Mouse (Mus musculus): ENCODE data around the gene Pou2f2. TPM values are rescaled to one million over a fixed set of nuclear protein-coding genes. Genes with fewer than 3 reads are reported as not detected.

The Pou2f2 gene
- polyA plus RNA-seq, 1 experiment from 2014 or later = 2.3 TPM

DNA sequence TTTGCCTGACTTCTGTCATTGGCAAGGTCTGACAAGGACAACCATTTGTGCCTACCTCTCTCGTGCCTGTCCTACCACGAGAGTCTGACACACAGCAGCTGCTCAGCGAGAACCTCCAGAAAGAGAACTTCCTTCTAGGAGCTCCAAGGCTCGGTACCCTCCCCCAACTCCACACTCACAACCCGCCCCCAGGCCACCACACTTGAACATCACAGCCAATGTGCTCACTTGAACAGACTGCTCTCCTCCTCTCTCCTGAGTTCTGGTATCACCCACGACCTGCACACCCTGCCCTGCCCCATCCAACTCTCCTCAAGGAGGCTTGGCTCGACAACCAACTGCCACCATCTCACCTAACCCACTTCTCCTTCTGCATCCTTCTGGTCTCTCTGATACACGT, 115.6 kb downstream of the Pou2f2 start:
- H3K4me2 ChIP-seq (replicated peaks; ENCODE audit: low read depth, low read length) = no peak overlapping the region
- no peaks in the 10 kb centered on the region for H3K9me3 ChIP-seq (ENCODE audit: control insufficient read depth, low read depth, low read length)
- H3K4me1 ChIP-seq (ENCODE audit: control insufficient read depth, insufficient read depth, low read length) = no peaks in the 10 kb centered on the region
- H3K27me3 ChIP-seq (ENCODE audit: control insufficient read depth, insufficient read depth, low read length) = no peaks in the 10 kb centered on the region
- ATAC-seq (ENCODE audit: insufficient number of reproducible peaks, insufficient read depth, low FRiP score, low read depth) = no peak
- peaks cover 54% of the 10 kb centered on the region for H3K36me3 ChIP-seq (ENCODE audit: control insufficient read depth, insufficient read depth, low read length)
- 80% methylated on average over 8 of the region's 8 CpGs for WGBS
- H3K27ac ChIP-seq (ENCODE audit: low read length) = no peak overlapping the region
- H3K4me3 ChIP-seq (ENCODE audit: low read depth, low read length) = no peak overlapping the region
- H3K9ac ChIP-seq (replicated peaks; ENCODE audit: low read depth, low read length) = no peak overlapping the region

DNA sequence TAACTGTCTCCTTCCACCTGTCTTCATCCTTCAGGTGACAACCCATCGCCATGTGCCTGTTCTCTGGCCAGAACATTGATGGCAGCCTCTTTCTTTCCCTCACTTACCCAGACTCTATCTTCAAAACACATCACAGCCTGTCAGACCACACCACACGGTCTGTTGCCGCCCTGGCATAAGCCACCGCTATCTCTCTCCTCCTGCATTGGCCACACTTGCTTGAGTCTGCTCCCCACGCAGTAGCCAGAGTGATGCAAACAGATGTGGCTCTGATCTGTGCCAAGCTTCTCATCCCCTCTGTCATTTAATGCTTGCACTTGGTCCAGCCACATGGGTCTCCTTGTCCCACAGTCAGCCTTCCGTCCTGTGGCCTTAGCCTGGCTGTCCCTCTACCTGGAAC, 116.2 kb downstream of the Pou2f2 start:
- Histone ChIP-seq H3K4me1 (ENCODE audit: control insufficient read depth, insufficient read depth, low read length) (no peaks in the 10 kb centered on the region), H3K36me3 (ENCODE audit: control insufficient read depth, insufficient read depth, low read length) (peaks cover 60% of the 10 kb centered on the region), H3K9ac (replicated peaks; ENCODE audit: low read depth, low read length) (no peak overlapping the region), H3K27ac (ENCODE audit: low read length) (no peak overlapping the region), H3K9me3 (ENCODE audit: control insufficient read depth, low read depth, low read length) (no peaks in the 10 kb centered on the region), H3K27me3 (ENCODE audit: control insufficient read depth, insufficient read depth, low read length) (no peaks in the 10 kb centered on the region), H3K4me3 (ENCODE audit: low read depth, low read length) (no peak overlapping the region), H3K4me2 (replicated peaks; ENCODE audit: low read depth, low read length) (no peak overlapping the region)
- 93% methylated on average over 6 of the region's 6 CpGs for WGBS
- no peak for ATAC-seq (ENCODE audit: insufficient number of reproducible peaks, insufficient read depth, low FRiP score, low read depth)

DNA sequence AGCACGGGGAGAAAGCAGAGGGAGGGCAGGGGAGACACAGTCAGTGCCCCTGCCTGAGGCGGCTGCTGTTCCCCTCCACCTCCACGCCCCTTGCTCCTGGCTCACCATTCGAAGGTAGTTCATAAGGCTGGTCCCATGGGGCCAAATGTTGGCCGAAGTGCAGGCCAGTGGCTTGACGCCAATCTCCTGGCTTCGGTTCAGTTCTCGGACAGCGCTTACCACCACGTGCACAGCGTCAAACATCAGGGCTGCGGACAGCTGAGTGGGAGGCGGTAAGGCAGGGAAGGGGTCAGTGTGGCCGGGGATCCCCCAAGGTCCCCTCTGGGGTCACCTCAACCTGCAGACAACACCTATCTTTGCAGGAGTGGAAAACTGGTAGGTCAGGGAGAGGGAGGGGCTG, 120.7 kb downstream of the Pou2f2 start:
- Histone ChIP-seq H3K36me3 (ENCODE audit: control insufficient read depth, insufficient read depth, low read length) (peaks cover 61% of the 10 kb centered on the region), H3K27me3 (ENCODE audit: control insufficient read depth, insufficient read depth, low read length) (no peaks in the 10 kb centered on the region), H3K4me2 (replicated peaks; ENCODE audit: low read depth, low read length) (no peak overlapping the region), H3K4me1 (ENCODE audit: control insufficient read depth, insufficient read depth, low read length) (no peaks in the 10 kb centered on the region), H3K4me3 (ENCODE audit: low read depth, low read length) (no peak overlapping the region), H3K27ac (ENCODE audit: low read length) (no peak overlapping the region), H3K9ac (replicated peaks; ENCODE audit: low read depth, low read length) (no peak overlapping the region), H3K9me3 (ENCODE audit: control insufficient read depth, low read depth, low read length) (no peaks in the 10 kb centered on the region)
- no peak; the same call in 1 of the 2 replicates for ATAC-seq (ENCODE audit: insufficient number of reproducible peaks, insufficient read depth, low FRiP score, low read depth)
- WGBS = 86% methylated on average over 14 of the region's 14 CpGs

DNA sequence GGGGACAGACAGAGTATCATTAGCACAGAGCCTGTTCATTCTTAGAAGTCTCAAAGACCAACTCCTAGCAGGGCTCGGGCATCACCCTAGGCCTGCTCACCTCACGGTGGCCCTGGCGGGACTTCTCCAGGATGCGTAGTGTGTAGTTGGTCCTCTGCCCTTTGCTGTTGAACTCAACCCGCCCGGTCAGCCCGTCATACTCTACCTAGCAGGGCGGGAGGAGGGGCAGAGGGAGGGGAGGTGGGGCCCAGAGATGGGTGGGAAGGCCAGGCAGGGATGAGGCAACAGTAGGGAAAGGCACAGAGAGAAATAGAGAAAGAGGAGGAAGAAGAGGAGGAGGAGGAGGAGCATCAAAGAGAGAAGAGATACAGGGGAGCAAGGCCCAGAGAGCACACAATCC, 121.1 kb downstream of the Pou2f2 start:
- 86% methylated on average over 8 of the region's 8 CpGs for WGBS
- no peaks in the 10 kb centered on the region for H3K9me3 ChIP-seq (ENCODE audit: control insufficient read depth, low read depth, low read length)
- H3K9ac ChIP-seq (replicated peaks; ENCODE audit: low read depth, low read length) = no peak overlapping the region
- no peaks in the 10 kb centered on the region for H3K27me3 ChIP-seq (ENCODE audit: control insufficient read depth, insufficient read depth, low read length)
- no peaks in the 10 kb centered on the region for H3K4me1 ChIP-seq (ENCODE audit: control insufficient read depth, insufficient read depth, low read length)
- H3K36me3 ChIP-seq (ENCODE audit: control insufficient read depth, insufficient read depth, low read length) = peaks cover 56% of the 10 kb centered on the region
- no peak overlapping the region for H3K27ac ChIP-seq (ENCODE audit: low read length)
- H3K4me2 ChIP-seq (replicated peaks; ENCODE audit: low read depth, low read length) = no peak overlapping the region
- H3K4me3 ChIP-seq (ENCODE audit: low read depth, low read length) = no peak overlapping the region
- ATAC-seq (ENCODE audit: insufficient number of reproducible peaks, insufficient read depth, low FRiP score, low read depth) = no peak

DNA sequence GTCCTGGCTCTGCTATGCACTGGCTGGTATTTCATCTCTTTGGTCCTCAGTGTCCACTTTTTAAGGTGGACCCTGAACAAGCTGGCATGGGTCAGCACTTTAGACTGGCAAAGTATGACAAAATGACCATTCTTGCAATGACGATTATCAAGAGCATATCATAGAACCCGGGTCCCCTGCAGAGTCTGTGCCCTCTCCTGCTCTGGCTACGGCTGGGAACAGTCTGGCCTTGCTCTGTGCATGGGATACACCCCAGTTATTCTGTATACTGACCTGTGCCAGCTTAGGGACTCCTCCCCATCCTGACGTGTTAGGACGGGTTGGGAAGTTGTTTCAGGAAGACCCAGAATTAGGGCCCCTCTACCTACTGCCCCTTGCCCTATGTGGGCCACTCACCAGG, 121.6 kb downstream of the Pou2f2 start:
- 94% methylated on average over 5 of the region's 5 CpGs for WGBS
- no peak for ATAC-seq (ENCODE audit: insufficient number of reproducible peaks, insufficient read depth, low FRiP score, low read depth)

DNA sequence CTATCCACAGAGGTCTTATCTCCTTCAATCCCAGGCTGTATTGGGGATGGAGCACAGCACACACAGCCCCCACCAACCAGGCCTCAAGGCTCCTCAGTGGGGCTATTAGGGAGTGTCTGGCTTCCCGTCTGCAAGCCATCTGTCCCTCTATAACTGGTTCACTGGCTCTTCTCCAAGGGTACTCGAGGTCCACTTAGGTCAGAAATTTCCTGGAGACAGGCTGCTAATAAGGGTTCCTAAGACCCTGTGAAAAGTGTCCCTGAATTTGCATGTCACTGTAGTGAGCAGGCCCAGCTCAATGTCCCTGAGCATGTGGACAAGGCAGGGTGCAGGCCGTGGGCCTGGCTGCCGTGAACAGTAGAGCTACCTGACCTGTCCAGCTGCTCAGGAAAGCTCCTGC, 122.6 kb downstream of the Pou2f2 start:
- H3K27me3 ChIP-seq (ENCODE audit: control insufficient read depth, insufficient read depth, low read length) = no peaks in the 10 kb centered on the region
- no peak overlapping the region for H3K27ac ChIP-seq (ENCODE audit: low read length)
- peaks cover 46% of the 10 kb centered on the region for H3K36me3 ChIP-seq (ENCODE audit: control insufficient read depth, insufficient read depth, low read length)
- ATAC-seq (ENCODE audit: insufficient number of reproducible peaks, insufficient read depth, low FRiP score, low read depth) = no peak
- H3K9me3 ChIP-seq (ENCODE audit: control insufficient read depth, low read depth, low read length) = no peaks in the 10 kb centered on the region
- H3K9ac ChIP-seq (replicated peaks; ENCODE audit: low read depth, low read length) = no peak overlapping the region
- H3K4me1 ChIP-seq (ENCODE audit: control insufficient read depth, insufficient read depth, low read length) = no peaks in the 10 kb centered on the region
- H3K4me3 ChIP-seq (ENCODE audit: low read depth, low read length) = no peak overlapping the region
- H3K4me2 ChIP-seq (replicated peaks; ENCODE audit: low read depth, low read length) = no peak overlapping the region
- WGBS = 60% methylated on average over 4 of the region's 4 CpGs

More for the DNA sequence above, 121.6 kb downstream of the Pou2f2 start:
- Histone ChIP-seq H3K4me1 (ENCODE audit: control insufficient read depth, insufficient read depth, low read length) (no peaks in the 10 kb centered on the region), H3K9me3 (ENCODE audit: control insufficient read depth, low read depth, low read length) (no peaks in the 10 kb centered on the region), H3K27ac (ENCODE audit: low read length) (no peak overlapping the region), H3K4me2 (replicated peaks; ENCODE audit: low read depth, low read length) (no peak overlapping the region), H3K4me3 (ENCODE audit: low read depth, low read length) (no peak overlapping the region), H3K9ac (replicated peaks; ENCODE audit: low read depth, low read length) (no peak overlapping the region), H3K27me3 (ENCODE audit: control insufficient read depth, insufficient read depth, low read length) (no peaks in the 10 kb centered on the region), H3K36me3 (ENCODE audit: control insufficient read depth, insufficient read depth, low read length) (peaks cover 51% of the 10 kb centered on the region)

DNA sequence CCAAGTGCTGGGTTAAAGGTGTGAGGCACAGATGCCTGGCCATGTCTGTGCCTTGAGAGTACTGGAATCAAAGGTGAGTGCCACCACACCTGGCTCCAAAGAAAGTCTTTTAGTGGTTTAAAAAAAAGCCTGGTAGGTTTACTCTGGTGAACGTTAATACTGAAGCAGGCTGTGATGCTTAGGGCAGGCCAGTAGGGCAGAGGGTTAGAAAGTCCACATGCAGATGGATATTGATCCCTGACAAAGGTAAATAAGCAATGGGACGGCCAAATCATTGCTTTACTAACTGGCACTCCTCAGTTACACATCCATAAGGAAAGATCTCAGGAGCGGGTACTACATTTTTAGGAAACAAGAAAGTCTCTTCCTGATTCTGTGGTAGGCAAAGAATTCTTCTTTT, 126.9 kb downstream of the Pou2f2 start:
- Histone ChIP-seq H3K27me3 (ENCODE audit: control insufficient read depth, insufficient read depth, low read length) (no peaks in the 10 kb centered on the region), H3K27ac (ENCODE audit: low read length) (no peak overlapping the region), H3K4me2 (replicated peaks; ENCODE audit: low read depth, low read length) (no peak overlapping the region), H3K4me1 (ENCODE audit: control insufficient read depth, insufficient read depth, low read length) (no peaks in the 10 kb centered on the region), H3K4me3 (ENCODE audit: low read depth, low read length) (no peak overlapping the region), H3K9ac (replicated peaks; ENCODE audit: low read depth, low read length) (no peak overlapping the region), H3K9me3 (ENCODE audit: control insufficient read depth, low read depth, low read length) (no peaks in the 10 kb centered on the region), H3K36me3 (ENCODE audit: control insufficient read depth, insufficient read depth, low read length) (peaks cover 34% of the 10 kb centered on the region)
- 69% methylated on average over 3 of the region's 3 CpGs for WGBS
- ATAC-seq (ENCODE audit: insufficient number of reproducible peaks, insufficient read depth, low FRiP score, low read depth) = no peak

DNA sequence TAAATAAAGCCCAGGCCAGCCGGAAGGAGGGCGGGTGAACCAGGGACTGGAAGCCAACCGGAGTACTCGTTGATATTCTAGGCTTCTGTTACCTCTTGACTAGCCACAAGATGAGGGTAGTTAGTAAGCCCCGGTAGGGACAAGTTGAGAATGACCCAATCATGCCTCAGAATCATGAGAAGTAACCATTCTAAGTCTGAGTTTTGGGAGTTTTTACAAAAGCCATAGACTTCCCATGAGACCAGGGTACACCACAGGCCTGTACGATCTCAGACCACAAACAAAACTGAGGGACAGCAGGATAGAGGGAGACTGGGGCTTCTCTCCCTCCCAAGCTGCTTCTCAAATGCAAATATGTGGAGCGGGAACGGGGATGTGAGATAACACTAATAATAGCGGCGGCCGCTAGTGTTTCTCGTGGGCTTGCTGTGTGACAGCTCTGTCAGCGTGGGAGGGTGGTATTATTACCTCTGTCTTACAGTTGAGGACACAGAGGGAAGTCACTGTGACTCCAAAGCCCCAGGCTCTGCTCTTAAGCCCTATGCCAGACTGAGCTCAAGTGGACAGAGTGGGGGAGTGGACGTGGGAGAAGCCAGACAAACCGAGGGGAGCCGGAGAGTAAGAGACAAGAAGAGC, 130.1 kb downstream of the Pou2f2 start:
- WGBS = 79% methylated on average over 16 of the region's 16 CpGs
- H3K9me3 ChIP-seq (ENCODE audit: control insufficient read depth, low read depth, low read length) = no peaks in the 10 kb centered on the region
- H3K4me1 ChIP-seq (ENCODE audit: control insufficient read depth, insufficient read depth, low read length) = no peaks in the 10 kb centered on the region
- H3K36me3 ChIP-seq (ENCODE audit: control insufficient read depth, insufficient read depth, low read length) = peaks cover 27% of the 10 kb centered on the region
- no peak overlapping the region for H3K27ac ChIP-seq (ENCODE audit: low read length)
- no peak overlapping the region for H3K9ac ChIP-seq (replicated peaks; ENCODE audit: low read depth, low read length)
- H3K27me3 ChIP-seq (ENCODE audit: control insufficient read depth, insufficient read depth, low read length) = no peaks in the 10 kb centered on the region
- no peak overlapping the region for H3K4me3 ChIP-seq (ENCODE audit: low read depth, low read length)
- H3K4me2 ChIP-seq (replicated peaks; ENCODE audit: low read depth, low read length) = no peak overlapping the region
- no peak for ATAC-seq (ENCODE audit: insufficient number of reproducible peaks, insufficient read depth, low FRiP score, low read depth)

DNA sequence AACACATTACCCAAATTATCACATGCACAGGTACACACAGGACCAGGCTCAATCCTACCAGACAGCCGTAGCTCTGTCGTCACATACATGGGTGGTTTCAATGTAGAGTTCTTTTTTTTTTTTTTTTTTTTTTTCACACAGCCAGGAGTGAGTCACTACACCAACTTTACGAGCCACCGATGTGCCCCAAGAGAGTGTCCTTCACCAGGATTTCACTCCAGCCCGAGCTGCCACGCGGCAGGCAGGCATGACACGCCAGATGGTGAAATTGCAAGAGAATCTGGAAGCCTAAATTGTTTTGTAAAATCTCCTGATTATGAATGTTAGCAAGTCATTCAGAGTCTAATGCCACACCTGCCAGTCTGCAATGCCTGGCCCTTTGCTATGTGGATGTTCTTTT, 132.2 kb downstream of the Pou2f2 start:
- 97% methylated on average over 8 of the region's 8 CpGs for WGBS
- no peaks in the 10 kb centered on the region for H3K4me1 ChIP-seq (ENCODE audit: control insufficient read depth, insufficient read depth, low read length)
- H3K4me2 ChIP-seq (replicated peaks; ENCODE audit: low read depth, low read length) = no peak overlapping the region
- H3K9me3 ChIP-seq (ENCODE audit: control insufficient read depth, low read depth, low read length) = no peaks in the 10 kb centered on the region
- no peak overlapping the region for H3K4me3 ChIP-seq (ENCODE audit: low read depth, low read length)
- no peak overlapping the region for H3K9ac ChIP-seq (replicated peaks; ENCODE audit: low read depth, low read length)
- no peak overlapping the region for H3K27ac ChIP-seq (ENCODE audit: low read length)
- no peak for ATAC-seq (ENCODE audit: insufficient number of reproducible peaks, insufficient read depth, low FRiP score, low read depth)
- H3K27me3 ChIP-seq (ENCODE audit: control insufficient read depth, insufficient read depth, low read length) = no peaks in the 10 kb centered on the region
- peaks cover 39% of the 10 kb centered on the region for H3K36me3 ChIP-seq (ENCODE audit: control insufficient read depth, insufficient read depth, low read length)
